Comparison of ENCODE assay signal across 8 mouse cellular contexts in the genomic region with DNA sequence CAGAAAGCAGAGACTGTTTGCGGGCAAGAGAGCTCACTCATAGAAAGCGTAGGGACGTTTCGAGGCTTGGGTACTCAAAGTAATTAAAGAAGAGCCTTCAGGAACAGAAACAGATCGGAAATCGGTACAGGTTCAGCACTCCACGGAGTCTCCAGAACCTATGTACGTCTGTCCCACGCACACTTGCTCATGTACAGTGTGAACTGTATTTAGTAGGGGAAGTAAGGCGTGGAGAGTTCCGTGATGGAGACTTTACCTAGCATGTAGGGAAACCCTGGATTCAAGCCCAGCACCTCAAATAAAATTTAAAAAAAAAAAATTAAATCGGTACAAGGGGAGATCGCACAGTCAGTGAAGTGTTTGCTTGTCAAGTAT. TPM values are rescaled to one million over a fixed set of nuclear protein-coding genes. Genes with fewer than 3 reads are reported as not detected.
A peak's percentile ranks its signal among the peaks of the same experiment; 100 is the strongest.
DNase-seq lines count a peak whose midpoint lies in the region; ATAC-seq and TF ChIP-seq lines count a peak whose summit lies in the region.

No protein-coding gene starts in this region.

- peak overlapping the region; percentile 62 for H3K9ac ChIP-seq in liver, embryonic 12.5 days

- peak overlapping the region; percentile 70 for H3K4me2 ChIP-seq in liver, embryonic 12.5 days

- TF ChIP-seq POLR2A in cerebellum, adult 2 months (IDR thresholded peaks at IDR 0.05; ENCODE audit: borderline replicate concordance, insufficient read depth, low read length), result no peak
- no peak for TF ChIP-seq POLR2A in thymus, adult 2 months (IDR thresholded peaks at IDR 0.05; ENCODE audit: control insufficient read depth, extremely low read depth, insufficient read depth, low read length, poor library complexity)

- no peaks in the 10 kb centered on the region for H3K9me3 ChIP-seq in liver, embryonic 12.5 days (replicated peaks)

- peak overlapping the region; percentile 79 for H3K4me3 ChIP-seq in cerebellum, adult 2 months (replicated peaks; ENCODE audit: insufficient read depth, low read depth, low read length)
- H3K4me3 ChIP-seq in thymus, adult 2 months (ENCODE audit: control insufficient read depth, insufficient read depth, low read length), result peak overlapping the region; percentile 50
- peak overlapping the region; percentile 63 for H3K4me3 ChIP-seq in liver, embryonic 12.5 days

- DNase-seq in cerebellum, adult 2 months, result no peak
- no peak for DNase-seq in cerebellum, adult 8-10 months
- DNase-seq in thymus, adult 2 months, result no peak
- no peak for DNase-seq in thymus, adult 18-20 months
- no peak for DNase-seq in adrenal gland, postnatal 14 days
- DNase-seq in gastrocnemius, adult 18-20 months (ENCODE audit: low spot score), result no peak
- no peak for DNase-seq in natural killer cell, adult 2 months (ENCODE audit: low spot score in 2 of 2)

- no peaks in the 10 kb centered on the region for H3K27me3 ChIP-seq in cerebellum, adult 2 months (ENCODE audit: control insufficient read depth, insufficient read depth, low read length)
- H3K27me3 ChIP-seq in thymus, adult 2 months (ENCODE audit: control insufficient read depth, insufficient read depth, low read length), result no peaks in the 10 kb centered on the region
- H3K27me3 ChIP-seq in liver, embryonic 12.5 days (replicated peaks), result no peaks in the 10 kb centered on the region

- H3K4me1 ChIP-seq in cerebellum, adult 2 months (ENCODE audit: control insufficient read depth, insufficient read depth, low read length), result no peaks in the 10 kb centered on the region
- H3K4me1 ChIP-seq in thymus, adult 2 months (replicated peaks; ENCODE audit: control insufficient read depth, insufficient read depth, low read length), result peaks cover 10% of the 10 kb centered on the region
- peaks cover 15% of the 10 kb centered on the region for H3K4me1 ChIP-seq in liver, embryonic 12.5 days

- H3K36me3 ChIP-seq in thymus, adult 2 months (ENCODE audit: control insufficient read depth, insufficient read depth, low read length), result no peaks in the 10 kb centered on the region
- no peaks in the 10 kb centered on the region for H3K36me3 ChIP-seq in liver, embryonic 12.5 days

- no peak for TF ChIP-seq CTCF in cerebellum, adult 2 months (IDR thresholded peaks at IDR 0.05; ENCODE audit: borderline replicate concordance, insufficient read depth, low read depth, low read length)
- TF ChIP-seq CTCF in thymus, adult 2 months (IDR thresholded peaks at IDR 0.05; ENCODE audit: borderline replicate concordance, control insufficient read depth, extremely low read depth, insufficient read depth, low read length, poor library complexity), result no peak

- 9% methylated on average over 13 of the region's 13 CpGs for WGBS in cerebellum, adult 2 months
- WGBS in thymus, adult 2 months, result 11% methylated on average over 13 of the region's 13 CpGs
- 10% methylated on average over 13 of the region's 13 CpGs for WGBS in liver, embryonic 12.5 days (ENCODE audit: insufficient replicate concordance)

- peak; percentile 51 for ATAC-seq in liver, embryonic 12.5 days

- peak overlapping the region; percentile 70 for H3K27ac ChIP-seq in cerebellum, adult 2 months (ENCODE audit: insufficient read depth, low read length)
- H3K27ac ChIP-seq in thymus, adult 2 months (ENCODE audit: control insufficient read depth, insufficient read depth, low read length), result no peak overlapping the region
- peak overlapping the region; percentile 23; the same call in 1 of the 2 replicates for H3K27ac ChIP-seq in liver, embryonic 12.5 days

RNA-seq across cellular contexts. Expression of a gene that starts 6.4 kb away (rescaled TPM):
- 25.6 and 27.2 TPM in 2 replicates for polyA plus RNA-seq in cerebellum, adult 2 months (2012; rRNA removed)
- polyA plus RNA-seq in thymus, adult 2 months (2012; rRNA removed), result 2.5 and 3.0 TPM in 2 replicates
- polyA plus RNA-seq in liver, embryonic 12.5 days (2016; fragmentation: Nextera tagmentation; extraction: Ambion mirVana), result 2.8 and 2.9 TPM in 2 replicates
- 8.5 and 14.6 TPM in 2 replicates for total RNA-seq in adrenal gland, postnatal 14 days (2021)
- total RNA-seq in gastrocnemius, adult 18-20 months (2021), result 1 to 10 TPM; 2.5 to 2.9 TPM

RNA-seq across cellular contexts. Expression of a gene that starts 7.7 kb away (rescaled TPM):
- polyA plus RNA-seq in cerebellum, adult 2 months (2012; rRNA removed), result 0.13 and 0.16 TPM in 2 replicates
- 0.18 and 0.20 TPM in 2 replicates for polyA plus RNA-seq in thymus, adult 2 months (2012; rRNA removed)
- not detected in 2 replicates for polyA plus RNA-seq in liver, embryonic 12.5 days (2016; fragmentation: Nextera tagmentation; extraction: Ambion mirVana)
- not detected in 2 replicates for total RNA-seq in adrenal gland, postnatal 14 days (2021)
- total RNA-seq in gastrocnemius, adult 18-20 months (2021), result not detected

RNA-seq across cellular contexts. Expression of a gene that starts 28.9 kb away (rescaled TPM):
- 9.2 and 9.5 TPM in 2 replicates for polyA plus RNA-seq in cerebellum, adult 2 months (2012; rRNA removed)
- 23.5 and 24.4 TPM in 2 replicates for polyA plus RNA-seq in thymus, adult 2 months (2012; rRNA removed)
- 8.3 and 9.1 TPM in 2 replicates for polyA plus RNA-seq in liver, embryonic 12.5 days (2016; fragmentation: Nextera tagmentation; extraction: Ambion mirVana)
- 9.2 and 9.9 TPM in 2 replicates for total RNA-seq in adrenal gland, postnatal 14 days (2021)
- 1 to 10 TPM; 2.1 to 2.8 TPM for total RNA-seq in gastrocnemius, adult 18-20 months (2021)

RNA-seq across cellular contexts. Expression of a gene that starts 52.2 kb away (rescaled TPM):
- 0.23 and 0.25 TPM in 2 replicates for polyA plus RNA-seq in cerebellum, adult 2 months (2012; rRNA removed)
- 7.2 and 7.4 TPM in 2 replicates for polyA plus RNA-seq in thymus, adult 2 months (2012; rRNA removed)
- 0.20 and 0.28 TPM in 2 replicates for polyA plus RNA-seq in liver, embryonic 12.5 days (2016; fragmentation: Nextera tagmentation; extraction: Ambion mirVana)
- 0.37 and 0.53 TPM in 2 replicates for total RNA-seq in adrenal gland, postnatal 14 days (2021)
- under 1 TPM in 1 of 2 experiments, not detected in 1; 0.07 TPM for total RNA-seq in gastrocnemius, adult 18-20 months (2021)
